Mouse (Mus musculus): ENCODE data around the gene Tbc1d22a. TPM values are rescaled to one million over a fixed set of nuclear protein-coding genes. Genes with fewer than 3 reads are reported as not detected.

Gene Tbc1d22a
- 10 to 100 TPM; 13.5 to 36.9 TPM for polyA plus RNA-seq (2012; fragmentation: generic; extraction: Trizol)

DNA sequence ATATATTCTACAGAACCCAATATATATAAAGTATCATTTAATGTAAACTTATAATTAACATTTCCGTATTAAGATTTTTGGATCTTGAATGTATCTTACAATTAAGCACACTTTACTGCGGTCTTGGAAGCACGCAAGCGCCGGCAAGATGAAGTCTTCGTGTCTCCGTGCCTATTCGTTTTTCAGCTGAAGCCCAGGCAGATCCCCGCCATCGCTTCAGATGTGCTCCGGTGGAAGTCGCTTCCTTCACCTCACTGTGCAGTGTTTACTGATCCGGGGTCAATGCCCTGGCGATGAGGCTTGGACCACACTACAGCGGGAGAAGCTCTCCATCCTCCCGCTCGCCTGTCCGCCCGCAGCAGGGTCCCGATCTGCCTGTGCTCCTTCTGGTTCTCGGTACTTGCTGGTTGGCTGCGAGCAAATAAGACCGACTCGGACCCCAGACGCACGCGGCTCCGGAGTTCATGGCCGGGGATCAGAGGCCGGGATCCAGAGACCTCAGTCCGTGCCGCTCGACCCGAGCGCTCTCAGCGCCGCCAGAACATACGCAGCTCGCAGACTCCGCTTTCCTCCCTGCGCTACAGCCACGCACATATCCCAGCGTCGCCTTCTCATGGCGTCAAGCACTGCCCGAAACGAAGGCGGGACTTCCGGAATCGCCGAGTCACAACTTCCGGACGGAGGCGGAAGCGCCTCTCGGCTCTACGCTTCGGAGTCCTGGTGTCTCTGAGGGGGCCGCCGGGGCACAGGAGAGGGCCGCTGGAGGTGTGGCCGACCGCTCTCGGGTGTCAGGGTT lies at the start of gene Tbc1d22a:
Gene Tbc1d22a (plus strand): TSS at position 707 of the 796 bp plus-strand sequence.

DNA sequence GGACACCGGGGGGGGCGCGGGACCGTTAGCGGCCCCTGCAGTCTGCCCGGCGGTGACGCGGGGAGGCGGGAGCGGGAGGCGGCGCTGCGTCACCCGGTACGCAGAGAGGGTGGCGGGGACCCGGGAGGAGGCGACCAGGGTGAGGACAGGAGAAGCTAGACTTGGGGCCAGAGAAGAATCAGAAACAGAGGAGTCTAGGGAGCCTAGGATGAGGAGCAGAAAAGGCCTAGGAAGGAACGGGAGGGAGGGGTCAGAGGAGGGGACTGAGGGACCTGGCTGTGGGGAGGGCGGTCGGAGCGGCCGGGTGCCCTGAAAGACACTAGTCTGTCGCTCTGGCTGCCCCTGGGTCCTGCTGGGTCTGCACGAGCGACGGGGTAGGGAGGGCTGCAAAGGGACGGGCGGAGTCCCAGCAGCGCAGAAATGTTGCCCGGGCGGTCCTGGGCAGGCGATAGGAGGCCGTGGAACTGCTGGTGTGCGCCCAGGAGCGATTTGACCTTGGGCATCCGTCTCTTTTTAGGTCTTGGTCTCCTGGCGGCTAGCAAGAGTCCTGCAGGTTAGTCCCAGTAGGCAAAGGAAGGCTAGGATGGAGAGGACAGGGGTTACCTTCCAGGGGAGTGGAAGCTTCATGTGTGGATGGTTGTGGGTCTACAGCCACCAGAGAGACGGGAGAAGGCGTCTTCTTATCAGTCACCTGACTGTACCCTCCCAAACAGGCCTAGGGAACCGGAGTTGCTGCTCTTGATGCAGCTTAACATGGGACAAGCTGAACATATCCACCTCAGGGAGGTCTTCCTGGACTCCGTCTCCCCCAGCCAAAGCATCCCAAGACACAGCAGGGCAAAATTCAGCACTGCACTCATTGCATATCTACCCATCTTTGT lies 28.3 kb upstream of the Tbc1d22a start, which contains the start of gene Cerk:
Gene Cerk (minus strand): TSS at position 453 of the 881 bp plus-strand sequence.

Other genes with a start within 250 kb of the Tbc1d22a start
- under 1 TPM in 1 of 2 experiments, not detected in 1; under 0.01 TPM for gene Celsr1, start 180.7 kb upstream of the Tbc1d22a start, polyA plus RNA-seq (2012; fragmentation: generic; extraction: Trizol)
- gene Gramd4, start 156.8 kb upstream of the Tbc1d22a start, polyA plus RNA-seq (2012; fragmentation: generic; extraction: Trizol) = 10 to 100 TPM in 1 of 2 experiments, 1 to 10 TPM in 1; 5.7 to 22.1 TPM
- gene Cerk, start 28.3 kb upstream of the Tbc1d22a start, polyA plus RNA-seq (2012; fragmentation: generic; extraction: Trizol) = 10 to 100 TPM in 1 of 2 experiments, 1 to 10 TPM in 1; 4.0 to 13.4 TPM

Measured in C3H10T1/2 (cell line).